Mouse (Mus musculus): ENCODE results near the gene Lhx6.

Gene Lhx6

GRCm38 (mm10) chr2:36039297-36039985 is 65.8 kb downstream of the Lhx6 start:
- DNase-seq (ENCODE audit: extremely low read depth, low read depth, low spot score): no peak

GRCm38 (mm10) chr2:36035413-36036081 is 69.7 kb downstream of the Lhx6 start:
- no peak for DNase-seq (ENCODE audit: extremely low read depth, low read depth, low spot score)

- DNase-seq (ENCODE audit: extremely low read depth, low read depth, low spot score): no peak
These were observed 70.3 kb downstream of the Lhx6 start for GRCm38 (mm10) chr2:36034898-36035297.

GRCm38 (mm10) chr2:36033966-36034365 is 71.2 kb downstream of the Lhx6 start:
- no peak for DNase-seq (ENCODE audit: extremely low read depth, low read depth, low spot score)

- DNase-seq (ENCODE audit: extremely low read depth, low read depth, low spot score): no peak
These were observed 72.3 kb downstream of the Lhx6 start for GRCm38 (mm10) chr2:36032884-36033283.
